Mouse (Mus musculus) intestine, embryonic 14.5 days (tissue): ENCODE data around the gene D630045J12Rik. TPM values are rescaled to one million over a fixed set of nuclear protein-coding genes. Genes with fewer than 3 reads are reported as not detected.

Experiments
- ATAC-seq: fragments of 200-750 bp; cut with Nextera tagmentation; replicated peaks from 2 replicates; pipeline ENCODE4 v1.8.0; 2017; ENCODE audit warnings: low read depth, moderate number of reproducible peaks, moderate TSS enrichment, moderate library complexity; ENCODE audit not compliant: low FRiP score, low TSS enrichment
- DNase-seq: peaks from one replicate; pipeline ENCODE4 v3.0.0-alpha.2; 2018; ENCODE audit warnings: low spot score
- H3K27ac ChIP-seq: fragments of 300-500 bp; sonication (generic); 2 replicates; pipeline ENCODE4 v1.5.1; 2014; ENCODE audit warnings: low read depth, mild to moderate bottlenecking, control low read depth
- H3K27me3 ChIP-seq: fragments of 300-500 bp; sonication (generic); replicated peaks from 2 replicates; pipeline ENCODE4 v1.6.1; 2014; ENCODE audit warnings: low read length, control low read depth; ENCODE audit not compliant: control insufficient read depth, insufficient read depth
- H3K36me3 ChIP-seq: fragments of 300-500 bp; sonication (generic); 2 replicates; pipeline ENCODE4 v1.6.1; 2014; ENCODE audit warnings: low read length, control low read depth; ENCODE audit not compliant: control insufficient read depth, insufficient read depth
- H3K4me1 ChIP-seq: fragments of 300-500 bp; sonication (generic); replicated peaks from 2 replicates; pipeline ENCODE4 v1.6.1; 2014; ENCODE audit warnings: low read length, control low read depth, mixed read lengths; ENCODE audit not compliant: control insufficient read depth, insufficient read depth
- H3K4me2 ChIP-seq: fragments of 300-500 bp; sonication (generic); 2 replicates; pipeline ENCODE4 v1.6.1; 2014; ENCODE audit warnings: low read length
- H3K4me3 ChIP-seq: fragments of 300-500 bp; sonication (generic); 2 replicates; pipeline ENCODE4 v1.5.1; 2014; ENCODE audit warnings: low read depth, low read length, control low read depth, mixed read lengths
- H3K9ac ChIP-seq: fragments of 300-500 bp; sonication (generic); 2 replicates; pipeline ENCODE4 v1.6.1; 2014; ENCODE audit warnings: mild to moderate bottlenecking, low read length
- H3K9me3 ChIP-seq: fragments of 300-500 bp; sonication (generic); 2 replicates; pipeline ENCODE4 v1.6.1; 2016; ENCODE audit warnings: low read length, control low read depth; ENCODE audit not compliant: control insufficient read depth
- WGBS: fragments of 180-500 bp; shearing (Covaris S2); extraction: QIAGEN DNeasy Blood & Tissue Kit; methylation state at CpG from one replicate; pipeline ENCODE4 v1.1.7; 2014; 5-methylcytosine and 5-hydroxymethylcytosine counted together
- polyA plus RNA-seq: library from polyadenylated mRNA; unstranded; fragments of >200 nt; fragmentation: Nextera tagmentation; extraction: Ambion mirVana; gene quantifications from 2 replicates; pipeline ENCODE4 v1.2.1, GENCODE M21; 2014

Gene D630045J12Rik
- polyA plus RNA-seq, 1 experiment from 2014 or later, result 5.6 TPM

- DNase-seq (no peak), ATAC-seq (no peak)
- 80% methylated on average over 4 of the region's 4 CpGs for WGBS
- H3K9ac ChIP-seq, result no peak overlapping the region
- H3K27ac ChIP-seq, result no peak overlapping the region
- no peaks in the 10 kb centered on the region for H3K27me3 ChIP-seq
- H3K4me2 ChIP-seq, result no peak overlapping the region
- H3K9me3 ChIP-seq, result no peaks in the 10 kb centered on the region
- peaks cover 14% of the 10 kb centered on the region for H3K4me1 ChIP-seq
- no peaks in the 10 kb centered on the region for H3K36me3 ChIP-seq
- H3K4me3 ChIP-seq, result no peak overlapping the region
Observed at GRCm38 (mm10) chr6:38247362-38247761, 6.4 kb downstream of the D630045J12Rik start.

GRCm38 (mm10) chr6:38244806-38245205, 9.0 kb downstream of the D630045J12Rik start:
- Histone ChIP-seq H3K27ac (no peak overlapping the region), H3K4me1 (peaks cover 7% of the 10 kb centered on the region; the same call in 1 of the 2 replicates), H3K9me3 (no peaks in the 10 kb centered on the region), H3K4me2 (no peak overlapping the region), H3K4me3 (no peak overlapping the region), H3K9ac (no peak overlapping the region), H3K36me3 (no peaks in the 10 kb centered on the region), H3K27me3 (no peaks in the 10 kb centered on the region)
- ATAC-seq (no peak), DNase-seq (no peak)
- 74% methylated on average over 3 of the region's 3 CpGs for WGBS

- Histone ChIP-seq H3K27ac (no peak overlapping the region), H3K36me3 (no peaks in the 10 kb centered on the region), H3K4me1 (peaks cover 7% of the 10 kb centered on the region; the same call in 1 of the 2 replicates), H3K9ac (no peak overlapping the region), H3K9me3 (no peaks in the 10 kb centered on the region), H3K4me3 (no peak overlapping the region), H3K4me2 (no peak overlapping the region), H3K27me3 (no peaks in the 10 kb centered on the region)
- no peak for ATAC-seq
- DNase-seq, result no peak
- 44% methylated on average over 3 of the region's 3 CpGs for WGBS
Observed at GRCm38 (mm10) chr6:38244167-38244566, 9.6 kb downstream of the D630045J12Rik start.

GRCm38 (mm10) chr6:38242833-38243232, 11.0 kb downstream of the D630045J12Rik start:
- no peaks in the 10 kb centered on the region for H3K36me3 ChIP-seq
- 77% methylated on average over 5 of the region's 5 CpGs for WGBS
- H3K4me1 ChIP-seq, result peaks cover 2% of the 10 kb centered on the region; the same call in 1 of the 2 replicates
- no peak overlapping the region for H3K9ac ChIP-seq
- no peak overlapping the region for H3K4me3 ChIP-seq
- H3K4me2 ChIP-seq, result no peak overlapping the region
- DNase-seq (no peak), ATAC-seq (no peak)
- no peaks in the 10 kb centered on the region for H3K9me3 ChIP-seq
- H3K27ac ChIP-seq, result no peak overlapping the region
- no peaks in the 10 kb centered on the region for H3K27me3 ChIP-seq

GRCm38 (mm10) chr6:38242295-38242830, 11.4 kb downstream of the D630045J12Rik start:
- no peaks in the 10 kb centered on the region for H3K36me3 ChIP-seq
- peaks cover 2% of the 10 kb centered on the region; the same call in 1 of the 2 replicates for H3K4me1 ChIP-seq
- no peak overlapping the region for H3K27ac ChIP-seq
- H3K4me3 ChIP-seq, result no peak overlapping the region
- no peaks in the 10 kb centered on the region for H3K27me3 ChIP-seq
- 89% methylated on average over 8 of the region's 8 CpGs for WGBS
- H3K9me3 ChIP-seq, result no peaks in the 10 kb centered on the region
- ATAC-seq (no peak), DNase-seq (no peak)
- H3K4me2 ChIP-seq, result no peak overlapping the region
- no peak overlapping the region for H3K9ac ChIP-seq

- no peak overlapping the region for H3K4me3 ChIP-seq
- DNase-seq (no peak), ATAC-seq (no peak)
- H3K4me1 ChIP-seq, result peaks cover 2% of the 10 kb centered on the region; the same call in 1 of the 2 replicates
- H3K27ac ChIP-seq, result no peak overlapping the region
- no peak overlapping the region for H3K4me2 ChIP-seq
- no peaks in the 10 kb centered on the region for H3K27me3 ChIP-seq
- H3K36me3 ChIP-seq, result no peaks in the 10 kb centered on the region
- no peaks in the 10 kb centered on the region for H3K9me3 ChIP-seq
- WGBS, result 91% methylated on average over 4 of the region's 4 CpGs
- no peak overlapping the region for H3K9ac ChIP-seq
Observed at GRCm38 (mm10) chr6:38241508-38241907, 12.3 kb downstream of the D630045J12Rik start.

- no peak for ATAC-seq
- 84% methylated on average over 5 of the region's 5 CpGs for WGBS
Observed at GRCm38 (mm10) chr6:38240618-38241017, 13.2 kb downstream of the D630045J12Rik start.

GRCm38 (mm10) chr6:38238382-38238781, 15.4 kb downstream of the D630045J12Rik start:
- no peak for ATAC-seq
- H3K4me1 ChIP-seq, result 0 out of 2 replicates have a peak, but pooled peaks cover 2% of the 10 kb centered on the region
- H3K4me2 ChIP-seq, result no peak overlapping the region
- H3K9me3 ChIP-seq, result no peaks in the 10 kb centered on the region
- no peak overlapping the region for H3K27ac ChIP-seq
- DNase-seq, result no peak
- H3K36me3 ChIP-seq, result no peaks in the 10 kb centered on the region
- no peak overlapping the region for H3K9ac ChIP-seq
- 77% methylated on average over 4 of the region's 4 CpGs for WGBS
- no peak overlapping the region for H3K4me3 ChIP-seq
- H3K27me3 ChIP-seq, result no peaks in the 10 kb centered on the region

More at GRCm38 (mm10) chr6:38240618-38241017, 13.2 kb downstream of the D630045J12Rik start:
- DNase-seq, result no peak
- H3K9ac ChIP-seq, result no peak overlapping the region
- H3K9me3 ChIP-seq, result no peaks in the 10 kb centered on the region
- H3K27me3 ChIP-seq, result no peaks in the 10 kb centered on the region
- no peak overlapping the region for H3K4me2 ChIP-seq
- H3K4me3 ChIP-seq, result no peak overlapping the region
- no peak overlapping the region for H3K27ac ChIP-seq
- peaks cover 2% of the 10 kb centered on the region; the same call in 1 of the 2 replicates for H3K4me1 ChIP-seq
- no peaks in the 10 kb centered on the region for H3K36me3 ChIP-seq

- H3K4me1 ChIP-seq, result peaks cover 14% of the 10 kb centered on the region
- no peak for DNase-seq
- H3K4me3 ChIP-seq, result no peak overlapping the region
- H3K9me3 ChIP-seq, result no peaks in the 10 kb centered on the region
- H3K36me3 ChIP-seq, result no peaks in the 10 kb centered on the region
- no peak for ATAC-seq
- H3K27me3 ChIP-seq, result no peaks in the 10 kb centered on the region
- H3K4me2 ChIP-seq, result no peak overlapping the region
- WGBS, result 80% methylated on average over 7 of the region's 7 CpGs
- no peak overlapping the region for H3K27ac ChIP-seq
- no peak overlapping the region for H3K9ac ChIP-seq
Observed at GRCm38 (mm10) chr6:38235991-38236658, 17.7 kb downstream of the D630045J12Rik start.
